Mouse (Mus musculus): ENCODE data around the gene Gm20388. TPM values are rescaled to one million over a fixed set of nuclear protein-coding genes. Genes with fewer than 3 reads are reported as not detected.

Gene Gm20388
- polyA plus RNA-seq, 1 experiment from 2014 or later, result not detected

DNA sequence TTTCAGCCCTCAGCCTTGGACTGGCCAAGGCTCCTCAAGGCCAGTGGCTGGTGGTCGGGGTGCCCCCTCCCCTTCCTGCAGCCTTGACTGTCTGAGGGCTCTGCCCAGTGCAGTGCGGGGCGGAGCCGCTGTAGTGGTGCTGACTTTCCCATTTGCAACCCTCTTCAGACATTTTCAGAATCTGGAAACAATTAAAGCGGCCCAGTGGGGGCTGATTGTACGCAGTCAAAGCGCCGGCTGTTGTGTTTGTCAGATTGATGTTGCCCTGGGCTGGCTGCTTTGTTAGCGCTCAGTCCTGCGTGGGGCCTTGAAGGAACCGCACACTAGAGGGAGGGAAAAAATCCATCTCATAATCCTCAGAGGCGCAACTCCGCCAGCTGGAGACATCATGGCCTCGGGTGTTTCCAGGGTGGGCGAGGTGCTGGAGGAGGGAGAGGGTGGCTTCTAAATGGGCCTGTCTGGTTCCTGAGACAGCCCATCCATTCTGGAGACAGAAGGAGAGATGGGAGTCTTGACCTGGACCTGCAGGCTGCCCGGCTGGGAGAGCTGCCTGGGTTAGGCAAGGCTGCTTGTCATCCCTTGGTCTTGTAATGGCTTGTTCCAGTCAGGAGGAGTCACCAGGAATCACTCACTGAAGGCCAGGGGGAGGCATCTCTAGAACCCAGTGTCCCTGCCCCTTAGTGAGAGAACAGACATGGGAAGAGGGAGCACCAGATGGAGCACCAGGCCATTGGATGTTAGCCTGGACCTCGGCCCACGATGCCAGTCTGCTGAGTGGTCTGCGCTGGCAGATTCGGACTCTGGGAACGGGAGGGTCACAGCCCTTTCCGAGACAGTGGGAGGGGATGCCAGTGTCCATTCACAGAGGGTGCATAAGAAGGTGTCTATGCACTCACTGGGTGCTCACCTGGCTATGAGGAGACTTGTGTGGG, 388.2 kb downstream of the Gm20388 start:
- DNase-seq (ENCODE audit: low spot score) (no peak), ATAC-seq (ENCODE audit: low FRiP score, low TSS enrichment) (no peak)

DNA sequence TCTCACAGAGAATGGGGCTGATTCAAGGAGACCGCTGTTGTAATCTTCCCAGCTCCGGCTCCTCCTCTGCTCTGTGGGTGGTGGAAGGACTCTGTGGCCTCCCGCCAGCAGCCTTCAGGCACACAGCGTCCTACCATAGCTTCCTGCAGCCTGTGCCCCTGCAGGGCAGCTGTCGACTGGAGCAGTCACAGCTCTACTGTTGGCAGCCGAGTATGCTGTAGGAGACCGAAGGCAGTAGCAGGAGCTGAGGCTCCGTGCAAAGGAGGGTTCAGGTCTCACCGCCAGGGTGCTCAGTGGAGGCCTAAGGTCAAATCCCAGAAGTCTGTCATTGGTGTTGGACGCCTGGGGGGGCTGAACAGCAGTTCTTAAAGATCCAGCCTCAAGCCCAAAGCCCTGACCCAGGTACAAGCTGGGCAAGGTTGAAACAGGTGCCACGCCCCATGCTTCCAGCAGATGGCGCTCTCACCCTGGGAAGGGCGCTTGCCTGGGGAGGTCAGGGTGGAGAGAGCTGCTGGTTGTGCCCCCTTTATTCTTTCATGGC, 390.0 kb downstream of the Gm20388 start:
- peak overlapping the region; percentile 28 for H3K4me2 ChIP-seq (replicated peaks; ENCODE audit: low read depth)
- H3K36me3 ChIP-seq (ENCODE audit: control insufficient read depth, insufficient read depth, low read length), result no peaks in the 10 kb centered on the region
- ATAC-seq (ENCODE audit: low FRiP score, low TSS enrichment) (peak; percentile 59), DNase-seq (ENCODE audit: low spot score) (peak; percentile 82)
- H3K9me3 ChIP-seq (ENCODE audit: control insufficient read depth, low read length), result no peaks in the 10 kb centered on the region
- peaks cover 5% of the 10 kb centered on the region for H3K4me1 ChIP-seq (replicated peaks; ENCODE audit: control insufficient read depth, insufficient read depth)
- no peaks in the 10 kb centered on the region for H3K27me3 ChIP-seq (ENCODE audit: control insufficient read depth, insufficient read depth, low read length)
- no peak overlapping the region for H3K4me3 ChIP-seq (ENCODE audit: low read depth, low read length)
- peak; percentile 97 for TF ChIP-seq CTCF (IDR thresholded peaks at IDR 0.05; ENCODE audit: low read depth)
- no peak for TF ChIP-seq EP300 (optimal IDR thresholded peaks at IDR 0.05)
- WGBS, result 9% methylated on average over 13 of the region's 13 CpGs
- H3K9ac ChIP-seq (ENCODE audit: low read length), result no peak overlapping the region
- peak overlapping the region; percentile 58 for H3K27ac ChIP-seq (replicated peaks)

More for the DNA sequence above, 388.2 kb downstream of the Gm20388 start:
- WGBS, result 55% methylated on average over 22 of the region's 22 CpGs
- H3K27ac ChIP-seq (replicated peaks), result peak overlapping the region; percentile 8; the same call in 1 of the 2 replicates
- no peaks in the 10 kb centered on the region for H3K36me3 ChIP-seq (ENCODE audit: control insufficient read depth, insufficient read depth, low read length)
- no peak overlapping the region for H3K4me2 ChIP-seq (replicated peaks; ENCODE audit: low read depth)
- no peaks in the 10 kb centered on the region for H3K27me3 ChIP-seq (ENCODE audit: control insufficient read depth, insufficient read depth, low read length)
- no peak overlapping the region for H3K9ac ChIP-seq (ENCODE audit: low read length)
- peaks cover 5% of the 10 kb centered on the region for H3K4me1 ChIP-seq (replicated peaks; ENCODE audit: control insufficient read depth, insufficient read depth)
- TF ChIP-seq EP300 (optimal IDR thresholded peaks at IDR 0.05) (no peak), CTCF (IDR thresholded peaks at IDR 0.05; ENCODE audit: low read depth) (no peak; the same call in 1 of the 2 replicates)
- H3K9me3 ChIP-seq (ENCODE audit: control insufficient read depth, low read length), result no peaks in the 10 kb centered on the region
- H3K4me3 ChIP-seq (ENCODE audit: low read depth, low read length), result no peak overlapping the region

- 0 out of 2 replicates have a peak overlapping the region, but pooled peaks have one; percentile 13 for H3K27ac ChIP-seq (replicated peaks)
These were observed 392.5 kb downstream of the Gm20388 start for GRCm38 (mm10) chr8:120302941-120303675.

DNA sequence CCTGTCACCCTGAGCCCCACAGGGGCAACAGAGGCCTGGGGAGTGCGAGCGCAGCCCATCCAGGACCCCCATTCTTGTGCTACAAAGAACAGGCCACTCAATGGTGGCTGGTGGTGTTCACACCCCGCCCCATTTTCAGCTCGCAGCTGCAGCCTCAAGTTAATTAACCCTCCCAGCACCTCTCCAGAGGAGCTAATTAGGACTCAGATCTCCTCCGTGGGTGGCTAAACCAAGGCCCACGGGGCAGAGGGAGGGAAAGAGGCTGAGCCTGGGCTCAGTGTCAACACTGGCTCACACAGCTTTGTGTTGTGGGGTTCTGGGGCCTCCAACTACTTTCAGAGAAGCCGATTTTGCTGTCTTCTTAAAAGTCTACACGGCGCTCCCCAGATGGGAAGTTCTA, 393.5 kb downstream of the Gm20388 start:
- WGBS, result 48% methylated on average over 9 of the region's 9 CpGs

More at GRCm38 (mm10) chr8:120302941-120303675, 392.5 kb downstream of the Gm20388 start:
- no peak overlapping the region for H3K4me3 ChIP-seq (ENCODE audit: low read depth, low read length)
- no peaks in the 10 kb centered on the region for H3K9me3 ChIP-seq (ENCODE audit: control insufficient read depth, low read length)
- 68% methylated on average over 11 of the region's 11 CpGs for WGBS
- no peak for DNase-seq (ENCODE audit: low spot score)
- ATAC-seq (ENCODE audit: low FRiP score, low TSS enrichment), result no peak
- TF ChIP-seq EP300 (optimal IDR thresholded peaks at IDR 0.05) (no peak), CTCF (IDR thresholded peaks at IDR 0.05; ENCODE audit: low read depth) (no peak)
- H3K4me1 ChIP-seq (replicated peaks; ENCODE audit: control insufficient read depth, insufficient read depth), result peaks cover 5% of the 10 kb centered on the region
- H3K4me2 ChIP-seq (replicated peaks; ENCODE audit: low read depth), result no peak overlapping the region
- no peaks in the 10 kb centered on the region for H3K36me3 ChIP-seq (ENCODE audit: control insufficient read depth, insufficient read depth, low read length)
- no peak overlapping the region for H3K9ac ChIP-seq (ENCODE audit: low read length)
- no peaks in the 10 kb centered on the region for H3K27me3 ChIP-seq (ENCODE audit: control insufficient read depth, insufficient read depth, low read length)

DNA sequence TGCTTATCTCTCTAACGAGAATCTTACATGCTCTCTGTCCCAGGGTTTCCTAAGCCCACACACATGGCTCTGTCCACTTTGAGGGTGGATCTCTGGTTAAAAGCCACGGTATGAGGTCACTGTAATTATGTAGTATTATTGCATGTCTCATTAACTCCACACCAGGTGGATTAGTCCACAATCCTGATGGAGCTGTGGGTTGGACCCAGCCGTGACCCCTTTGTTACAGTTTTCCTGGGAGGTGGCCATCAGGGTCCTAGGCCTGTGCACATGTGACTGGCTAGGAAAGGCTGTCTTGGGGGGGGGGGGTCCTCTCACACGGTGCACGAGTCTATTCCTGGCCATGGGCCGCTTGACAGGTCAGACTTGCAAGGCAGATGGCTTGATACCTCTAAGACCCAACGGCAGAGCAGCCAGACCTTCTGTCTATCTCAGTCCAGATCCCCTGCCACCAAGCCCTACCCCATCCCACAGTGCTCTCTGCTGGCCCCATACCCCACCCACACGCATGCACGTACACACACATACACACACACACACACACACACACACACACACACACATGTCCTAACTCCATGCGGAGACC, 395.3 kb downstream of the Gm20388 start:
- no peaks in the 10 kb centered on the region for H3K36me3 ChIP-seq (ENCODE audit: control insufficient read depth, insufficient read depth, low read length)
- 0 out of 2 replicates have a peak, but pooled peaks cover 3% of the 10 kb centered on the region for H3K4me1 ChIP-seq (replicated peaks; ENCODE audit: control insufficient read depth, insufficient read depth)
- H3K4me3 ChIP-seq (ENCODE audit: low read depth, low read length), result no peak overlapping the region
- WGBS, result 81% methylated on average over 10 of the region's 10 CpGs
- H3K4me2 ChIP-seq (replicated peaks; ENCODE audit: low read depth), result no peak overlapping the region
- DNase-seq (ENCODE audit: low spot score) (no peak), ATAC-seq (ENCODE audit: low FRiP score, low TSS enrichment) (no peak)
- no peak overlapping the region for H3K9ac ChIP-seq (ENCODE audit: low read length)
- no peak for TF ChIP-seq CTCF (IDR thresholded peaks at IDR 0.05; ENCODE audit: low read depth)
- H3K9me3 ChIP-seq (ENCODE audit: control insufficient read depth, low read length), result no peaks in the 10 kb centered on the region
- H3K27ac ChIP-seq (replicated peaks), result no peak overlapping the region
- no peaks in the 10 kb centered on the region for H3K27me3 ChIP-seq (ENCODE audit: control insufficient read depth, insufficient read depth, low read length)

More for the DNA sequence above, 393.5 kb downstream of the Gm20388 start:
- H3K36me3 ChIP-seq (ENCODE audit: control insufficient read depth, insufficient read depth, low read length), result no peaks in the 10 kb centered on the region
- TF ChIP-seq EP300 (optimal IDR thresholded peaks at IDR 0.05) (no peak), CTCF (IDR thresholded peaks at IDR 0.05; ENCODE audit: low read depth) (no peak)
- H3K9me3 ChIP-seq (ENCODE audit: control insufficient read depth, low read length), result no peaks in the 10 kb centered on the region
- ATAC-seq (ENCODE audit: low FRiP score, low TSS enrichment) (no peak), DNase-seq (ENCODE audit: low spot score) (no peak)
- no peak overlapping the region for H3K27ac ChIP-seq (replicated peaks)
- no peaks in the 10 kb centered on the region for H3K27me3 ChIP-seq (ENCODE audit: control insufficient read depth, insufficient read depth, low read length)
- 0 out of 2 replicates have a peak overlapping the region, but pooled peaks have one; percentile 18 for H3K9ac ChIP-seq (ENCODE audit: low read length)
- no peak overlapping the region for H3K4me3 ChIP-seq (ENCODE audit: low read depth, low read length)
- H3K4me1 ChIP-seq (replicated peaks; ENCODE audit: control insufficient read depth, insufficient read depth), result peaks cover 8% of the 10 kb centered on the region
- H3K4me2 ChIP-seq (replicated peaks; ENCODE audit: low read depth), result no peak overlapping the region
